Mouse (Mus musculus) lung, postnatal 0 days (tissue): ENCODE measurements around the gene Tmem82.
"Not testable (repeated sequence)": the region's sequence is repeated elsewhere in the genome, so short reads cannot be mapped to it uniquely, and the experiment has no call there.

ENCODE experiments used
- CTCF ChIP-seq: IDR thresholded peaks from 2 replicates; pipeline ENCODE4 v1.5.1; 2016; ENCODE audit warnings: antibody characterized with exemption, mild to moderate bottlenecking
- EP300 ChIP-seq: IDR thresholded peaks from 2 replicates; pipeline ENCODE4 v1.6.1; 2016; ENCODE audit warnings: antibody characterized with exemption, mild to moderate bottlenecking, control low read depth

DNA sequence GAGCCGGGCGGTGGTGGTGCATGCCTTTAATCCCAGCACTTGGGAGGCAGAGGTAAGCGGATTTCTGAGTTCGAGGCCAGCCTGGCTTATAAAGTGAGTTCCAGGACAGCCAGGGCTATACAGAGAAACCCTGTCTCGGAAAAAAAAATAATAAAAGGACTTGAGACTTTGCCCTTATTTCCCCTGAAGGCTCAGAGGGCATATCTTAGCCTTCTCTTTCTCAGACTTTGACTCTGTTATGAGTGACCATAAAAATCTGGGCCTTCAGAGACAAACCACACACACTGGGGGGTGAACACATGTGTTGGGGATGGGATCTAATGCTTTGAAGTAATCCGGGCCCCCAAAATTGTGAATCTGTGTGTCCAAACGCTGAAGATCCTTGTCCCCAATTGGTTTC lies 51.3 kb downstream of the Tmem82 start:
- TF ChIP-seq EP300, CTCF: not testable (repeated sequence)
